Mouse (Mus musculus) neural tube, embryonic 14.5 days (tissue): ENCODE measurements around the gene Ryr2. TPM values are rescaled to one million over a fixed set of nuclear protein-coding genes. Genes with fewer than 3 reads are reported as not detected.
"Not testable (repeated sequence)": the region's sequence is repeated elsewhere in the genome, so short reads cannot be mapped to it uniquely, and the experiment has no call there.

Source experiments
- ATAC-seq: fragments of 200-750 bp; cut with Nextera tagmentation; 2 replicates; pipeline ENCODE4 v1.8.0; 2017; ENCODE audit warnings: low read depth, mild to moderate bottlenecking, moderate TSS enrichment, moderate library complexity
- H3K27ac ChIP-seq: fragments of 300-500 bp; sonication (generic); 2 replicates; pipeline ENCODE4 v1.5.1; 2014; ENCODE audit warnings: low read depth, mild to moderate bottlenecking, control low read depth, low read length, moderate library complexity, mixed read lengths
- H3K27me3 ChIP-seq: fragments of 300-500 bp; sonication (generic); 2 replicates; pipeline ENCODE4 v1.6.1; 2014; ENCODE audit warnings: low read length; ENCODE audit not compliant: control insufficient read depth, insufficient read depth
- H3K36me3 ChIP-seq: fragments of 300-500 bp; sonication (generic); 2 replicates; pipeline ENCODE4 v1.6.1; 2014; ENCODE audit warnings: low read length, mixed read lengths; ENCODE audit not compliant: control insufficient read depth, insufficient read depth
- H3K4me1 ChIP-seq: fragments of 300-500 bp; sonication (generic); 2 replicates; pipeline ENCODE4 v1.6.1; 2014; ENCODE audit warnings: low read length; ENCODE audit not compliant: control insufficient read depth, insufficient read depth
- H3K4me2 ChIP-seq: fragments of 300-500 bp; sonication (generic); 2 replicates; pipeline ENCODE4 v1.6.1; 2014; ENCODE audit warnings: mild to moderate bottlenecking, low read depth, low read length, control low read depth
- H3K4me3 ChIP-seq: fragments of 300-500 bp; sonication (generic); 2 replicates; pipeline ENCODE4 v1.5.1; 2014; ENCODE audit warnings: low read depth, low read length, control low read depth, mixed read lengths
- H3K9ac ChIP-seq: fragments of 300-500 bp; sonication (generic); replicated peaks from 2 replicates; pipeline ENCODE4 v1.6.1; 2014; ENCODE audit warnings: low read depth, mild to moderate bottlenecking, control low read depth, low read length, mixed read lengths
- H3K9me3 ChIP-seq: fragments of 300-500 bp; sonication (generic); 2 replicates; pipeline ENCODE4 v1.6.1; 2016; ENCODE audit warnings: low read length; ENCODE audit not compliant: control insufficient read depth
- WGBS: fragments of 180-500 bp; shearing (Covaris S2); extraction: QIAGEN DNeasy Blood & Tissue Kit; methylation state at CpG from one replicate; pipeline ENCODE4 v1.1.7; 2014; 5-methylcytosine and 5-hydroxymethylcytosine counted together
- polyA plus RNA-seq: library from polyadenylated mRNA; unstranded; fragments of >200 nt; fragmentation: Nextera tagmentation; extraction: Ambion mirVana; gene quantifications from 2 replicates; pipeline ENCODE4 v1.2.1, GENCODE M21; 2014

The Ryr2 gene
- 6.7 and 13.5 TPM in 2 replicates for polyA plus RNA-seq

DNA sequence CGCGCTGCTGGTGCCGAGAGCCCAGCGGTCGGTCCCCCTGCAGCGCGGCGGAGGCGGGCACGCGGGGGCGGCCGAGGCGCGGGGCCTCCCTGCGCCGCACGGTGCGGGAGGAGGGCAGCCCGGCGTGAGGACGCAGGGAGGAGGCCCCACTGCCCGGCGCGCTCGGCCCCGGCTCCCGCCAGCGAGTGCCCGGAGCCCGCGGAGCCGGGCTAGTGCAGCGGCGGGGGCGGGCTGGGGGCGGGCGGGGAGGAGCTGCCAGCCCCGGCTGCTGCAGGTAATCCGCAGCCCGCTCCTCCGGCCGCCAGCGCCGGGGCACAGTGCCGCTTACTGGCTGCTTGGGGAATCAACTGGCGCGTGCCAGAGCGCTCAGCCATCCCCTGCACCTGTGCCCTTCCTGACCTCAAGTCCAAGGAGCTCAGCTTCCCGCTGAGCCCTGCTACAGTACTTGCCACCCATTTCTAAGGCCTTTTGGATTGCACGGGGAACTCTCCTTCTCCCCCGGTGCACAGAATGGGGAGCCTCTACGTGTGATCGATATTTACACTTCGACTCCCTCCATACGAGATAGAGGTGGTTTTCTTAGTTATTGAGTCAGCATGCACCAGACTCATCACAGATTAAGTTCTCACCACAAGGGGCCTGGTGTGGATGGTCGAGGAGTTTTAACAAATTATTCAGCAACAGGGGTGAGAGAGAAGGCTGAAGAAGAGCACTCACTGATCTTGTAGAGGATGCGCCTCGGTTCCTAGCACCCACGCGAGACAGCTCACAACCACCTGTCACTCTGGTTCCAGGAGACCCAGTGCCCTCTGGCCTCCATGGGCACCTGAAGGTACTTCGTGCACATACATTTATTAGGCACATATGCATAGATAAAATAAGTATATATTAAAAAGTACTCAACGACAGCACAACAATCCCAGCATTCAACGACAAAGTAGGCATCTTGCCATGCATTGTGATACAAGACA, at the start of gene Ryr2:
Gene Ryr2, minus strand, starts transcription at position 284 of the 971 bp plus-strand sequence.
- Histone ChIP-seq H3K27ac (peak within 1 kb of the TSS; percentile 88), H3K4me2 (peak within 1 kb of the TSS; percentile 85), H3K27me3 (peaks cover 4% of the 10 kb centered on the region; the same call in 1 of the 2 replicates), H3K4me3 (peak within 1 kb of the TSS; percentile 85), H3K4me1 (no peaks in the 10 kb centered on the region; the same call in 1 of the 2 replicates), H3K36me3 (no peaks in the 10 kb centered on the region), H3K9ac (peak within 1 kb of the TSS; percentile 88), H3K9me3 (no peaks in the 10 kb centered on the region)
- WGBS = 10% methylated on average over 48 of the region's 64 CpGs
- peak; percentile 91 for ATAC-seq

DNA sequence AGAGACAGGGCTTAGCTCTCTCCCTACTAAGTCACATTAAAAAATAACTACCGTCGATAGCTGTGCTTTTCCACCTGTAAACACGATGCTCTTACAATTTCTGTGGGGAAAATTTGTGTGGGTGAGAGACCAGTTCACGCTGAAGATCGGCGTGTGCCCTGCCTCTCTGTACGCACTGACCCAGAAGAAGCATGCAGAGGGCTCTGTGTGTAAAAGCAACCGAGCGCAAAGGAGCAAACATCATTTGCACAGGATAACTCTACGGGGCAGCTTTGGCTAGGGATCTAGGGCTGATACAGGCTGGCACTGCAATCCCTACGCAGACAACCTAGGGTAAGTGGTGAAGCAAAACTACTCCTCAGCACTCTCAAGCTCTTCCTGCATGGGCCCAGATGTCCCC, 47.2 kb upstream of the Ryr2 start:
- WGBS = 83% methylated on average over 11 of the region's 11 CpGs
- Histone ChIP-seq H3K9me3 (no peaks in the 10 kb centered on the region), H3K4me1 (no peaks in the 10 kb centered on the region), H3K4me2 (no peak overlapping the region), H3K9ac (no peak overlapping the region), H3K4me3 (no peak overlapping the region), H3K27ac (no peak overlapping the region), H3K27me3 (no peaks in the 10 kb centered on the region), H3K36me3 (no peaks in the 10 kb centered on the region)
- no peak for ATAC-seq

DNA sequence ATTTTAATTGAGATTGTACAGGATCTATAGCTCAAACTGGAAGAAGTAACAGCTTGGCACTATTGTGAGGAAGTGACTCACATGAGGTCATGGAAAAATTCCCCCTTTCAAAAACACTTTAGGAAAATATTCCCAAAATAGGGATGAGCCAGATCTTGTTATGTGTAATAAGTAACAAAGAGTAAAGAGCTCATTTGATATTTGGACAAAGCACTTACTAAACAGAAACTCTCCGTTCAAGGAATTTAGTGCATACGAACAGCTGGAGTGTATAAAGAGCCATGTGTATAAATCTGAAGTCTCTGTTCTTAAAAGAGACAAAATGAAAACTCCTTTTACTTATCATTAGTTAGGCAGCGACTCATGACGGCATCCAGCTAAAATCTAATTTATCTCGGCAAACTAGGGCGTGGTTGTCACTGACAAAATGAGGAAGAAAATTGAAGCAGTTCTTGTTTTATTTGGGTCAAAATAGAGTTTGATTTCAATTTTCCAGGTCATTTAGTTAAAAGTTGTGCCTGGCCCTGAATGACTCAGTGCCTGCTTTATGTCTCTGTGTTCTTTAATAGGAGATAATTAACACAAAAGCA, 40.3 kb upstream of the Ryr2 start:
- Histone ChIP-seq H3K9ac (no peak overlapping the region), H3K27ac (no peak overlapping the region), H3K9me3 (no peaks in the 10 kb centered on the region), H3K4me2 (no peak overlapping the region), H3K36me3 (no peaks in the 10 kb centered on the region), H3K27me3 (no peaks in the 10 kb centered on the region), H3K4me1 (no peaks in the 10 kb centered on the region), H3K4me3 (no peak overlapping the region)
- no peak for ATAC-seq
- 61% methylated on average over 6 of the region's 6 CpGs for WGBS

DNA sequence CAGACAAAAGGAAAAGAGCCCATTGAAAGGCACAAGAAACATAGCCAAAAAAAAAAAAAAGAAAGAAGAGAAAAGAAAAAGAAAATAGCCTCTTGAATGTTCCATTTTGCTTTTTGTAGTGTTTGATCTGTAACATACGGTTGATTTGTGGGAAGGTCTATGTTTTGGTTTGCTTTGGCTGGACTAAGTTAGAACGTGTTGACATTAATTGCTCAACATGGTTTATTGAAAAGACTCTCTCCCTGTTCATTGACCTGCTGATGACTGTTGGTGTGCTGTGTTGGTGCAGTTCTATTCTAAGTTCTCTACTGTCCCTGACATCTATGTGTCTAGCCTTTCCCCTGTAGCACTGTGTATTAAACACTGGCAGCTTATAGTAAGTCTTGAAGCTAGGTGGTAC, 39.7 kb upstream of the Ryr2 start:
- WGBS = 79% methylated on average over 2 of the region's 2 CpGs
- no peaks in the 10 kb centered on the region for H3K9me3 ChIP-seq
- H3K4me1 ChIP-seq = no peaks in the 10 kb centered on the region
- H3K27me3 ChIP-seq = no peaks in the 10 kb centered on the region
- H3K9ac ChIP-seq = no peak overlapping the region
- H3K36me3 ChIP-seq = no peaks in the 10 kb centered on the region
- H3K4me3 ChIP-seq = no peak overlapping the region
- no peak for ATAC-seq
- no peak overlapping the region for H3K4me2 ChIP-seq
- no peak overlapping the region for H3K27ac ChIP-seq

DNA sequence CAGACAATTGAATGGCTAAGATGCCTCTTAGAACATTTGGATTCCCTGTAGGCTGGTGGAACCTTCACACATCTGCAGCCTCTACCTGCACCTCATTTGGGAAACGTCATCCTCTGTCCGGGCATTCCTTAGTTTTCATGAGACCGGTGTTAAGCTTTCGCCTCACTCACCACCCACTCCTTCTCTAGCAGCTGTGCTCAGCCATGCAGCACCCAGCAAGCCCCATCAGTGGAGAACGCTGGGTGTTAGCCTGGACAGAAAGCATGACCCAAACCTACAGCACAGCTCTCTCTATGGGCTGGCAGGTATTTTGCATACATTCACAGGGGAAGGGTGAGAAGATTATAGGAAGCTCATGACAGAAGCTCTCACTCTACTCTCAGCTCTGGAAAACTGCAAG, 36.6 kb upstream of the Ryr2 start:
- H3K4me1 ChIP-seq = no peaks in the 10 kb centered on the region
- no peak for ATAC-seq
- WGBS = 95% methylated on average over 5 of the region's 5 CpGs

DNA sequence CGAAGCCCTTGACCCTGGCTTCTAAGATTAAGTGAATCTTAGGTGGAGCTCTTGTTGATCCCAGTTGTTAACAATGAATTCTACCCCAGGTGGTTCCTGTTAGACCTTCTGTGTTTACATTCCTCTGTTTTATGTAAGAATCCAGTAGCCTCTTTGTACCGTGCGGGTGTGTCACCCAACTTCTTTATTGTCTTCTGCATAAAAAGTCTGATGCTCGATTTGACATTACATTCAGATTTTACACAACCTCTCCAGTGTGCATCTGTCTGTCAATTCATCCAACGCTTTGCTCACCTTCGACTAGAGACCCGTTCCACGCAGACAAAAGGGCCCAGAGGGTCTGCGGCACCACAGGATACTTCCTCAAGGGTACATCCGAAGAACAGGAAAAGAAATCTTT, 29.7 kb upstream of the Ryr2 start:
- 89% methylated on average over 10 of the region's 10 CpGs for WGBS
- not testable (repeated sequence) for H3K27ac ChIP-seq, H3K9ac ChIP-seq, H3K27me3 ChIP-seq, H3K9me3 ChIP-seq, H3K36me3 ChIP-seq, H3K4me1 ChIP-seq, ATAC-seq, H3K4me3 ChIP-seq, H3K4me2 ChIP-seq

More for the DNA sequence above, 36.6 kb upstream of the Ryr2 start:
- no peak overlapping the region for H3K4me3 ChIP-seq
- no peak overlapping the region for H3K4me2 ChIP-seq
- H3K27ac ChIP-seq = no peak overlapping the region
- no peak overlapping the region for H3K9ac ChIP-seq
- H3K9me3 ChIP-seq = no peaks in the 10 kb centered on the region
- H3K36me3 ChIP-seq = no peaks in the 10 kb centered on the region
- H3K27me3 ChIP-seq = no peaks in the 10 kb centered on the region

DNA sequence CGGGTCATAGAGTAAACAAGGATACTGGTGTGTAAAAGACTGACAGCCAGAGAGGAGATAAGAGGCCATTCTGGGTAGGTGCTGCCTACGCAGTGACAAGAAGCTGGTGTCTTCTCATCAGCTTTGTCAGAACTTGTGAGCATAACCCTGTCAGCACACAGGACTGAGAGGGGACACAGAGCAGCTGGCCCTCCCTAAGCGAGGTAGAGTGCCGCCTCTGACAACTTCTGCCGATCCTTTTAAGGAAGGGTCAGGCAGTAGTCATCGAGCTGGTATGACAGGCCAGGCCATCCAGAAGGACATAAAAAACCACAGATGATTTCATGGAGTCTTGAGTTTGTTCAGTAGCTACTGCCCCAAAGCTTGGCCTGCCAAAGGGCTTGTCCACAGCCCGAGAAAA, 26.8 kb upstream of the Ryr2 start:
- Histone ChIP-seq H3K36me3 (no peaks in the 10 kb centered on the region), H3K4me3 (no peak overlapping the region), H3K27me3 (no peaks in the 10 kb centered on the region), H3K9ac (no peak overlapping the region), H3K4me2 (no peak overlapping the region), H3K27ac (no peak overlapping the region), H3K4me1 (no peaks in the 10 kb centered on the region), H3K9me3 (no peaks in the 10 kb centered on the region)
- ATAC-seq = no peak
- 89% methylated on average over 7 of the region's 7 CpGs for WGBS

DNA sequence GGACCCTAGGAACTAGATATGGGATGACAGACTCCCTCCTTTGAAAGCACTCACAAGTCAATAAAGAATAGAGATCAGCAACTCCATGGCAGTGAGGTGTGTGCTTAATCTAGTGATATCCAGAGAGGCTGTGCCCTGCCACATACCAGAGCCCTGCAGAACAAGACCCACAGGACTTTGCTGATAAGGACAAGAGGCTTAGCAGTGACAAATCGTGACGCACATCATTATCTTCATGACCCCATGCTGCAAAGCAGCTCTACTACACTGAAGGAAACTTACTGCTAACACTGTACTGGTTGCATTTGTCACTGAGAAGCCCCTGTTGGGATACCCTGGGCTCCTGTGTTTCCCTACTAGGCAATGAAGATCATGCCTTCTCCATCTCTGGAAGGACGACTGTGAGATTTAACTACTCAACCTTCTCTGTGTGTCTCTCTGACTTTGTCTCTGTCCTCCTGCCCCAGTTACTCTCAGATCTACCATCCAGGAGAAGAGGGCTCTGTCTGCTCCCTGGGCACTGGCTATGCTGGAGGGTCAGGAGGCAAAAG, 25.5 kb upstream of the Ryr2 start:
- ATAC-seq = no peak
- Histone ChIP-seq H3K4me3 (no peak overlapping the region), H3K27me3 (no peaks in the 10 kb centered on the region), H3K27ac (no peak overlapping the region), H3K4me1 (no peaks in the 10 kb centered on the region), H3K9me3 (no peaks in the 10 kb centered on the region), H3K4me2 (no peak overlapping the region), H3K9ac (no peak overlapping the region), H3K36me3 (no peaks in the 10 kb centered on the region)
- WGBS = 83% methylated on average over 3 of the region's 3 CpGs

DNA sequence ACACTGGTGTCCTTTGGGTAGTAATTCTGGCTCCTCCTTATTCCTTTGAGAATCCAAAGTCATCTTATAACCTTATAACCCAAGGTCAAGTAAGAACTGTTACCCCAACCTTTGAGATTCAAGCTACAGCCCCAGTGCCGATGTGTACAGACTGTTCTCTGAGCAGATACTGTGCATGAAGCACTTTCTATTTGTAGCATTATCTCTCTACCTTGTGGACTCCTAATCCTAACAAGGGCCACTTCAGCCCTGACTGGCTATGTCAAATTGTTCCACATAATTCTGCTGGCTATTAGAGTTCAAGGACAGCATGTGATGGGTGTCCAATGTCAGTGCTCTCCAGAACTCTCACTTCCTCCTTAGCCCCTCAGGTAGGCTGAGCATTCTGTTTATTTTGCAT, 22.4 kb upstream of the Ryr2 start:
- H3K9ac ChIP-seq = no peak overlapping the region
- 96% methylated on average over 1 of the region's 1 CpGs for WGBS
- H3K4me1 ChIP-seq = no peaks in the 10 kb centered on the region
- H3K4me2 ChIP-seq = no peak overlapping the region
- no peaks in the 10 kb centered on the region for H3K27me3 ChIP-seq
- H3K4me3 ChIP-seq = no peak overlapping the region
- no peaks in the 10 kb centered on the region for H3K9me3 ChIP-seq
- no peaks in the 10 kb centered on the region for H3K36me3 ChIP-seq
- H3K27ac ChIP-seq = no peak overlapping the region
- ATAC-seq = no peak
